In genomic region chr6:7464346-7464745, GRCm38 (mm10) we compare ENCODE assay signal across 21 mouse cellular contexts.
DNase-seq lines count a peak whose midpoint lies in the region; TF ChIP-seq lines count a peak whose summit lies in the region.
"Had no signal": no experiment of that assay in that cellular context is flagged by ENCODE, and none has a peak within 500 bp of the region (broad histone marks: within the 10 kb centered on the region; RNA-seq: fewer than 3 reads in every experiment).

No protein-coding gene starts in this region.

- no peak for TF ChIP-seq CTCF in embryonic fibroblast, embryonic 13.5 days (IDR thresholded peaks at IDR 0.05; ENCODE audit: borderline replicate concordance, insufficient read depth, low read length)

- no peak for TF ChIP-seq POLR2A in embryonic fibroblast, embryonic 13.5 days (IDR thresholded peaks at IDR 0.05; ENCODE audit: low read depth, low read length)

- H3K4me1 ChIP-seq in embryonic fibroblast, embryonic 13.5 days (ENCODE audit: control insufficient read depth, insufficient read depth, low read length) = peaks cover 7% of the 10 kb centered on the region
- H3K4me1 ChIP-seq: embryonic facial prominence, embryonic 10.5 days; embryonic facial prominence, embryonic 15.5 days; heart, embryonic 13.5 days; hindbrain, embryonic 15.5 days; neural tube, embryonic 15.5 days; stomach, embryonic 15.5 days had no signal

- no peak overlapping the region for H3K4me3 ChIP-seq in embryonic fibroblast, embryonic 13.5 days (ENCODE audit: insufficient read depth, low read length)
- H3K4me3 ChIP-seq: embryonic facial prominence, embryonic 10.5 days; embryonic facial prominence, embryonic 15.5 days; forebrain, embryonic 13.5 days; heart, embryonic 13.5 days; hindbrain, embryonic 15.5 days; neural tube, embryonic 15.5 days; stomach, embryonic 15.5 days had no signal

- peak; percentile 7 to 48 for DNase-seq in adrenal gland, adult (ENCODE audit: inconsistent age in 2 of 2, low spot score in 1 of 2)
- DNase-seq in adrenal gland, adult 18-20 months (ENCODE audit: low spot score in 2 of 2) = no peak
- DNase-seq in cerebellum, adult 18-20 months = peak; percentile 12 to 15
- no peak for DNase-seq in cerebellum, adult 9-10 months
- peak; percentile 28 for DNase-seq in 3134 (ENCODE audit: extremely low read depth, insufficient read length, low spot score)
- no peak for DNase-seq in kidney, adult 8-10 months
- DNase-seq: kidney, adult 18-20 months; layer of hippocampus, postnatal 36 days; liver; lung, adult 2 months; right cerebral cortex, postnatal 25 days; thymus, postnatal 14 days had no signal

- H3K27ac ChIP-seq in embryonic fibroblast, embryonic 13.5 days (ENCODE audit: insufficient read depth, low read length) = peak overlapping the region; percentile 50; the same call in 1 of the 2 replicates
- H3K27ac ChIP-seq: embryonic facial prominence, embryonic 10.5 days; embryonic facial prominence, embryonic 15.5 days; forebrain, embryonic 13.5 days; heart, embryonic 13.5 days; hindbrain, embryonic 15.5 days; liver, embryonic 14.5 days; neural tube, embryonic 15.5 days; stomach, embryonic 15.5 days had no signal

Comparison
In these comparisons a context has a peak if more than half of its experiments do, and no peak if none do; other contexts are left out.
1. DNase-seq: peak in adrenal gland, adult (2 of 2), cerebellum, adult 18-20 months (2 of 2) and 3134 (single experiment); none in adrenal gland, adult 18-20 months (0 of 2), cerebellum, adult 9-10 months (single experiment) and kidney, adult 8-10 months (0 of 2).